Mouse (Mus musculus) heart, adult 2 months (tissue): Measurements from ENCODE around the gene Ccdc15. TPM values are rescaled to one million over a fixed set of nuclear protein-coding genes. Genes with fewer than 3 reads are reported as not detected.

ENCODE experiments used
- DNase-seq, 2 experiments: peaks; one replicate each; pipeline ENCODE4 v3.0.0; 2021
- H3K27ac ChIP-seq: fragments of 200-600 bp; 2 replicates; pipeline ENCODE4 v1.8.1; 2022
- H3K27me3 ChIP-seq: fragments of 200-500 bp; 2 replicates; pipeline ENCODE4 v1.6.1; 2012; ENCODE audit warnings: mild to moderate bottlenecking, low read length, inconsistent platforms, mixed read lengths; ENCODE audit not compliant: control insufficient read depth, insufficient read depth
- H3K36me3 ChIP-seq: fragments of 200-500 bp; 2 replicates; pipeline ENCODE4 v1.6.1; 2012; ENCODE audit warnings: low read length, inconsistent platforms; ENCODE audit not compliant: control insufficient read depth, insufficient read depth
- H3K4me1 ChIP-seq: fragments of 200-500 bp; 2 replicates; pipeline ENCODE4 v1.6.1; 2011; ENCODE audit warnings: low read length; ENCODE audit not compliant: control insufficient read depth, insufficient read depth
- H3K4me3 ChIP-seq: fragments of 200-600 bp; 2 replicates; pipeline ENCODE4 v1.8.1; 2022
- H3K79me2 ChIP-seq: fragments of 200-500 bp; replicated peaks from 2 replicates; pipeline ENCODE4 v1.6.1; 2012; ENCODE audit warnings: mild to moderate bottlenecking, inconsistent platforms, low read length, moderate library complexity, mixed read lengths; ENCODE audit not compliant: control insufficient read depth, insufficient read depth
- H3K9ac ChIP-seq: fragments of 200-500 bp; 2 replicates; pipeline ENCODE4 v1.6.1; 2012; ENCODE audit warnings: low read depth, mild to moderate bottlenecking, control low read depth, inconsistent platforms, low read length, mixed read lengths
- CTCF ChIP-seq: fragments of 200-600 bp; IDR thresholded peaks from 2 replicates; pipeline ENCODE4 v1.8.1; 2022; ENCODE audit warnings: antibody characterized with exemption, mild to moderate bottlenecking, moderate library complexity
- EP300 ChIP-seq: fragments of 200-500 bp; IDR thresholded peaks from 2 replicates; pipeline ENCODE4 v1.6.1; 2011; ENCODE audit warnings: low read depth, low read length, control low read depth; ENCODE audit not compliant: insufficient read depth
- POLR2A ChIP-seq: fragments of 200-500 bp; IDR thresholded peaks from 2 replicates; pipeline ENCODE4 v1.6.1; 2011; ENCODE audit warnings: mild to moderate bottlenecking, low read depth, low read length, control low read depth; ENCODE audit not compliant: insufficient read depth
- WGBS: fragments of 180-500 bp; shearing (Covaris S2); methylation state at CpG from one replicate; pipeline ENCODE4 v1.1.7; 2018; 5-methylcytosine and 5-hydroxymethylcytosine counted together
- intact Hi-C: fragments of 180-260 bp; cut with DNase I; formaldehyde crosslinking; loops from one replicate; pipeline ENCODE4 v1.15.1; 2025
- polyA plus RNA-seq: library from polyadenylated mRNA; depleted of rRNA; stranded (reverse); fragments of >200 nt; gene quantifications from 2 replicates; pipeline ENCODE4 v1.2.3, GENCODE M21; 2012
- total RNA-seq, 2 experiments: library from RNA; stranded (reverse); gene quantifications; 2 replicates each; pipeline ENCODE4 v1.2.3; 2021

Ccdc15 gene
- total and polyA plus RNA-seq, 3 experiments = 0.53 to 2.0 (median 1.7) TPM

- no peaks in the 10 kb centered on the region for H3K4me1 ChIP-seq
- H3K4me3 ChIP-seq = no peak overlapping the region
- H3K36me3 ChIP-seq = no peaks in the 10 kb centered on the region
- H3K27ac ChIP-seq = no peak overlapping the region
- H3K79me2 ChIP-seq = no peaks in the 10 kb centered on the region
- no peak overlapping the region for H3K9ac ChIP-seq
- WGBS = 43% methylated on average over 3 of the region's 3 CpGs
- TF ChIP-seq CTCF (no peak), EP300 (no peak), POLR2A (no peak)
- no peak for DNase-seq
- H3K27me3 ChIP-seq = no peaks in the 10 kb centered on the region
- intact Hi-C loops = no loop called here
Measured at GRCm38 (mm10) chr9:37248381-37248906, 99.8 kb downstream of the Ccdc15 start.

GRCm38 (mm10) chr9:37247429-37247828 is 100.8 kb downstream of the Ccdc15 start:
- Histone ChIP-seq H3K4me3 (no peak overlapping the region), H3K36me3 (no peaks in the 10 kb centered on the region), H3K9ac (no peak overlapping the region), H3K4me1 (no peaks in the 10 kb centered on the region), H3K79me2 (no peaks in the 10 kb centered on the region), H3K27ac (no peak overlapping the region), H3K27me3 (no peaks in the 10 kb centered on the region)
- intact Hi-C loops = no loop called here
- DNase-seq = peak in 1 of 2 experiments; percentile 63
- TF ChIP-seq EP300 (no peak), POLR2A (no peak), CTCF (no peak)

GRCm38 (mm10) chr9:37245810-37246209 is 102.4 kb downstream of the Ccdc15 start:
- H3K27me3 ChIP-seq = no peaks in the 10 kb centered on the region
- 86% methylated on average over 1 of the region's 1 CpGs for WGBS
- intact Hi-C loops = no loop called here
- no peak overlapping the region for H3K9ac ChIP-seq
- H3K4me1 ChIP-seq = no peaks in the 10 kb centered on the region
- TF ChIP-seq EP300 (no peak), CTCF (no peak), POLR2A (no peak)
- no peaks in the 10 kb centered on the region for H3K36me3 ChIP-seq
- H3K79me2 ChIP-seq = no peaks in the 10 kb centered on the region
- H3K27ac ChIP-seq = no peak overlapping the region
- no peak overlapping the region for H3K4me3 ChIP-seq
- DNase-seq = no peak

DNA sequence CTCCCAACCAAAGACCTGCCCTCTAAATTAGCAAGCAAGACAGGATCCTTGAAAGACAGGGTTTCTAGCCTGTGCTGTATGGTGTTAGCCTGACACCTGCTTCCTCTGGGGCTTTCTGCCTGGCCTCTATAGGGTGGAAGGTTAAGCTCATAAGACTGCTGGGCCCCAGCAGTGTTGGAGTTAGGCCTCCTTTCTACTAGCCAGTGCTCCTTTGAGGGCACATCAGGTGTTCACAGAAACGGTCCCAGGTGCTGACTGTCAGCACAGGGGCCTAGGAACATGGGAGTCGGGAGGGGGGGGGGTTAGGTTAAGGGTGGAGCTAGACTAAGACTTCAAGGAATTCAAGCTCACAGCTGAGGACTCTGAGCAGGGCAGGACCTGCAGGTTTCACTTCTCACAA is 102.8 kb downstream of the Ccdc15 start:
- no peaks in the 10 kb centered on the region for H3K36me3 ChIP-seq
- DNase-seq = no peak
- intact Hi-C loops = no loop called here

DNA sequence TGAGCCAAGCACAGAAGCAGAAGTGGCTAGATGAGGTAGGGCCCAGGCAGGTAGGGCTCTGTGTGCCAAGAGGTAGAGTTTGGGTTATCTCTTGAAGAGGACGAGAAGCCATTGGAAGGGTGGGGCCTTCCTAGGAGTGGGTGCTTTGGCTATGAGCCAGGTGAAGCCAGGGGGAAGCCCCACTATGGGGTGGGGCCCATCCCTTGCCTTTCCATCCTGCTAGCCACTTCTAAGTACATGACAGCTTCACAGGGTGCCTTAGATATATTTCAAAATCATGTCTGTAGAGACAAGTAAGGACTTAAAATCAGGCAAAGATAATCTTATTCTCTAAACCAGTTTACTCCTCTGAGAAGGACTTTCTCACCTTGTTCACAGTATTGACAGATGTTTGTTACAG is 103.6 kb downstream of the Ccdc15 start:
- Histone ChIP-seq H3K27me3 (no peaks in the 10 kb centered on the region), H3K4me1 (no peaks in the 10 kb centered on the region), H3K79me2 (no peaks in the 10 kb centered on the region), H3K36me3 (no peaks in the 10 kb centered on the region), H3K27ac (no peak overlapping the region), H3K9ac (no peak overlapping the region), H3K4me3 (no peak overlapping the region)
- intact Hi-C loops = no loop called here
- DNase-seq = no peak
- WGBS = 50% methylated on average over 1 of the region's 1 CpGs
- TF ChIP-seq EP300 (no peak), POLR2A (no peak), CTCF (no peak)

More for the DNA sequence above, 102.8 kb downstream of the Ccdc15 start:
- H3K27ac ChIP-seq = no peak overlapping the region
- no peak for TF ChIP-seq POLR2A
- TF ChIP-seq EP300 = no peak
- TF ChIP-seq CTCF = no peak
- no peak overlapping the region for H3K9ac ChIP-seq
- 78% methylated on average over 2 of the region's 2 CpGs for WGBS
- no peak overlapping the region for H3K4me3 ChIP-seq
- H3K27me3 ChIP-seq = no peaks in the 10 kb centered on the region
- H3K4me1 ChIP-seq = no peaks in the 10 kb centered on the region
- H3K79me2 ChIP-seq = no peaks in the 10 kb centered on the region

- no peaks in the 10 kb centered on the region for H3K4me1 ChIP-seq
- no peak for DNase-seq
- intact Hi-C loops = no loop called here
Measured at GRCm38 (mm10) chr9:37242764-37243163, 105.5 kb downstream of the Ccdc15 start.

More at GRCm38 (mm10) chr9:37242764-37243163, 105.5 kb downstream of the Ccdc15 start:
- Histone ChIP-seq H3K4me3 (no peak overlapping the region), H3K9ac (no peak overlapping the region), H3K79me2 (no peaks in the 10 kb centered on the region), H3K27me3 (no peaks in the 10 kb centered on the region), H3K36me3 (no peaks in the 10 kb centered on the region), H3K27ac (no peak overlapping the region)
- TF ChIP-seq CTCF = no peak
- WGBS = 86% methylated on average over 3 of the region's 3 CpGs
